Mouse (Mus musculus): Measurements from ENCODE around the gene Cdc40. TPM values are rescaled to one million over a fixed set of nuclear protein-coding genes. Genes with fewer than 3 reads are reported as not detected.

The Cdc40 gene
- total RNA-seq (2021), result 28.2 and 33.9 TPM in 2 replicates
- long read RNA-seq, transcript Cdc40-201 (15 exons, 3,534 nt), result major isoform, 17 of 21 reads
- long read RNA-seq, partial matches to known transcripts, result 3 of 21 reads
- long read RNA-seq, other reads (novel, unspliced or antisense), result 1 of 21 reads

GRCm38 (mm10) chr10:40882831-40883643, at the start of gene Cdc40, which contains the start of gene Wasf1:
TSS of gene Cdc40 (minus strand) at chr10:40883311.
TSS of gene Wasf1 (plus strand) at chr10:40883475.
- peak; percentile 96 for DNase-seq

GRCm38 (mm10) chr10:40919464-40919863, 36.4 kb upstream of the Cdc40 start:
- no peak for DNase-seq

GRCm38 (mm10) chr10:40918669-40919440, 35.7 kb upstream of the Cdc40 start:
- DNase-seq, result no peak

GRCm38 (mm10) chr10:40915240-40915639, 32.1 kb upstream of the Cdc40 start:
- DNase-seq, result no peak

- DNase-seq, result no peak
Observed at GRCm38 (mm10) chr10:40910811-40911210, 27.7 kb upstream of the Cdc40 start.

GRCm38 (mm10) chr10:40908580-40908979, 25.5 kb upstream of the Cdc40 start:
- no peak for DNase-seq

- no peak for DNase-seq
Observed at GRCm38 (mm10) chr10:40906802-40907201, 23.7 kb upstream of the Cdc40 start.

- no peak for DNase-seq
Observed at GRCm38 (mm10) chr10:40906131-40906530, 23.0 kb upstream of the Cdc40 start.

GRCm38 (mm10) chr10:40901786-40902185, 18.7 kb upstream of the Cdc40 start:
- DNase-seq, result no peak

GRCm38 (mm10) chr10:40896656-40897055, 13.5 kb upstream of the Cdc40 start:
- DNase-seq, result no peak

- DNase-seq, result no peak
Observed at GRCm38 (mm10) chr10:40895765-40896164, 12.7 kb upstream of the Cdc40 start.

- no peak for DNase-seq
Observed at GRCm38 (mm10) chr10:40889146-40889545, 6.0 kb upstream of the Cdc40 start.

- DNase-seq, result no peak
Observed at GRCm38 (mm10) chr10:40887316-40887715, 4.2 kb upstream of the Cdc40 start.

- DNase-seq, result no peak
Observed at GRCm38 (mm10) chr10:40885432-40885831, 2.3 kb upstream of the Cdc40 start.

GRCm38 (mm10) chr10:40884279-40884806, 1.2 kb upstream of the Cdc40 start:
- peak; percentile 43 for DNase-seq

- no peak for DNase-seq
Observed at GRCm38 (mm10) chr10:40883644-40884278, 650 bp upstream of the Cdc40 start.

- no peak for DNase-seq
Observed at GRCm38 (mm10) chr10:40882333-40882732, 778 bp downstream of the Cdc40 start.

- no peak for DNase-seq
Observed at GRCm38 (mm10) chr10:40881236-40881635, 1.9 kb downstream of the Cdc40 start.

- no peak for DNase-seq
Observed at GRCm38 (mm10) chr10:40879969-40880368, 3.1 kb downstream of the Cdc40 start.

GRCm38 (mm10) chr10:40878246-40878645, 4.9 kb downstream of the Cdc40 start:
- DNase-seq, result no peak

- DNase-seq, result no peak
Observed at GRCm38 (mm10) chr10:40872052-40872451, 11.1 kb downstream of the Cdc40 start.

- no peak for DNase-seq
Observed at GRCm38 (mm10) chr10:40871301-40871700, 11.8 kb downstream of the Cdc40 start.

Data from adrenal gland, postnatal 25 days (tissue).